Mouse (Mus musculus) adrenal gland, postnatal 25 days (tissue): Measurements from ENCODE around the gene 9430007A20Rik. TPM values are rescaled to one million over a fixed set of nuclear protein-coding genes. Genes with fewer than 3 reads are reported as not detected.
"Not testable (repeated sequence)": the region's sequence is repeated elsewhere in the genome, so short reads cannot be mapped to it uniquely, and the experiment has no call there.

ENCODE experiments used
- DNase-seq: peaks from one replicate; pipeline ENCODE4 v3.0.0; 2021; ENCODE audit warnings: mixed read lengths
- long read RNA-seq: library from polyadenylated mRNA; stranded (forward); transcript quantifications from one replicate; pipeline ENCODE4 v2.0.0, GENCODE M21; 2021
- total RNA-seq: library from RNA; stranded (reverse); gene quantifications from 2 replicates; pipeline ENCODE4 v1.2.3, GENCODE M21; 2021

9430007A20Rik gene
- total RNA-seq, result not detected in 2 replicates
- long read RNA-seq, result 0 reads

GRCm38 (mm10) chr4:144519522-144519921 lies at the start of gene 9430007A20Rik:
TSS of gene 9430007A20Rik (plus strand) at chr4:144519822.
- DNase-seq, result no peak

GRCm38 (mm10) chr4:144493331-144493730 lies 26.3 kb upstream of the 9430007A20Rik start:
- no peak for DNase-seq

GRCm38 (mm10) chr4:144506518-144506917 lies 13.1 kb upstream of the 9430007A20Rik start:
- DNase-seq, result no peak

DNA sequence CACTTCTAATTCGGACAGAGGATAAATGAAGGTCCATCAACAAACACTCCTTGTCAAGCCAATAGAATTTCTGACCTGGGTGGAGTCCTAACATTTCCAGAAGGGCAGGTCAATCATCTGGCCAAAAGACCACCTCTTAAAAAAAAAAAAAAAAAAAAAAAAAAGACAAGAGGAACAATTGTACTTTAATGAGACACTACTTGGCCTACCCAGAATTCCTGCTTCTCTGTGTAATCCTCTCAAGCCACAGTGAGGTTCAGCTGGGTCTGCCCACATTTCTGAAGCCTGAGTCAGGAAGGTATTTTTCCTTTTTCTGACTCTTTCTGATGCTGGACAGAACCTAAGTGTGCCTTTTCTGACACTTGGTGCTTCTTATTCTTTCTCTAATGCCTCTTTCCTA lies 25.1 kb downstream of the 9430007A20Rik start:
- no peak for DNase-seq

- DNase-seq, result not testable (repeated sequence)
These were observed 25.7 kb downstream of the 9430007A20Rik start for GRCm38 (mm10) chr4:144545339-144545738.

DNA sequence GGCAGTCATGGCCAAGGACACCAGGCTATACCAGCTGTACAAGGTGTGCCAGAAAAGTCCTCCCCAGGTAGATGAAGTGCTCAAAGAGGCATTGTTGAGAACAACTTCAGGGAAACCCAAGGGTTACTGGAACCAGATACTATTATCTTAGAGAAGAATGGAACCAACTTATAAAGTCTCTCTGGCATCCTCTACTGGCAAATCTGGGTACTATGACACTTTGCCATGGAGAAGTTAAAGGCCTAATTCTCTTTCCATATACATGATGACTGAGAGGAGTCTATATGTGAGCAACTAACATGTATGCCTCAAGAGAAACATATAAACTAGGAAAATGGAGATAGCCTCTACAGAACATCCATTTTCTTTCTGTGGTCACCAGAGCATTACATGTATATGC lies 31.5 kb downstream of the 9430007A20Rik start:
- no peak for DNase-seq

- no peak for DNase-seq
These were observed 40.2 kb downstream of the 9430007A20Rik start for GRCm38 (mm10) chr4:144559792-144560191.

- no peak for DNase-seq
These were observed 41.6 kb downstream of the 9430007A20Rik start for GRCm38 (mm10) chr4:144561205-144561604.

DNA sequence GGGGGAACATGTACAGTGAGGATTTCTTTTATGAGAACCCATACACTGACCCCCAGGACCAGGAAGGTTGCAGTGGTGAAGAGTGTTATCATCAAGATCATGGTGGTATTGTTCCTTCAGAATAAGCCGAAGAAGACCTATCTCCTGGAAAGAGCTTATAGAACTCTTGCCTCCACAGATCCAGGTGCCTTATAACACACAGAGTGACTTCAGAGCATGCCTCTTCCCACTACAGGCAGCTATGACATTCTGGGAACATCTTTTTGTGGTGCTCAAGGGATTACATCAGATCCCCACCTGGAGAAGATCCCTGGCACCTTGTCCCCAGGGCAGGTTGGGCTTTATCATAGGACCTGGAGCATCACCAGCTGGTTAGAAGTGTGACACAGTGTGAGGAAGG lies 45.4 kb downstream of the 9430007A20Rik start, which contains the start of gene Gm13124:
Gene Gm13124, minus strand, starts transcription at position 101 of the 400 bp plus-strand sequence.
- DNase-seq, result no peak

DNA sequence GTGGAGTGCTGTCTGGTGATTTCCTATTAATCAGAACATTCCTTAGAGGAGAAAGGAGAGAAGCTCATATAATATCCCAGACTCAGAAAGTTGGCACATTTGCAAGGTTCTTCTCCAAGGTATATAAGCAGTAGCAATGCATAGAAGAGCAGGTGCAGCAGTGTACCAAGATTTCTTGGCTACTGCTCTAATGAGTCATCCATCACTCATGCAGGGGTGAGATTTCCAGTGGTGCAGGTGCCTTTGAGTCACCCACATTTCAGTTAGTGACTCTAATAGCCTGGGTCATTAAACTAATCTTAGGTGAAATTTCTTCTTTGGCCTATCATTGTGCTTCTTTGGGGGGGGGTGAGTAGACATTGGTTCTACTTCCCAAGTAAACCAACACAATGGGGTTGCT lies 48.1 kb downstream of the 9430007A20Rik start:
- DNase-seq, result no peak

Other genes with a start within 250 kb of the 9430007A20Rik start
- not detected in 2 replicates for gene Pramel5, start 239.3 kb upstream of the 9430007A20Rik start, total RNA-seq
- not detected in 2 replicates for gene Gm13128, start 189.6 kb upstream of the 9430007A20Rik start, total RNA-seq
- not detected in 2 replicates for gene Gm13119, start 161.9 kb upstream of the 9430007A20Rik start, total RNA-seq
- gene Pramef20, start 141.9 kb upstream of the 9430007A20Rik start, total RNA-seq, result not detected in 2 replicates
- gene Pramef12, start 111.4 kb upstream of the 9430007A20Rik start, total RNA-seq, result not detected in 2 replicates
- gene 1700012P22Rik, start 81.0 kb upstream of the 9430007A20Rik start, total RNA-seq, result not detected in 2 replicates
- not detected in 2 replicates for gene Gm9944, start 66.5 kb upstream of the 9430007A20Rik start, total RNA-seq
- not detected in 2 replicates for gene Aadacl3, start 56.1 kb upstream of the 9430007A20Rik start, total RNA-seq
- gene Gm13124, start 45.3 kb downstream of the 9430007A20Rik start, total RNA-seq, result not detected in 2 replicates
- gene Aadacl4, start 93.9 kb downstream of the 9430007A20Rik start, total RNA-seq, result not detected in 2 replicates
- gene Gm436, start 166.5 kb downstream of the 9430007A20Rik start, total RNA-seq, result not detected in 2 replicates
- 0.43 TPM in 1 of 2 replicates, not detected in the other for gene Gm13178, start 201.6 kb downstream of the 9430007A20Rik start, total RNA-seq